Mouse (Mus musculus) lung, postnatal 10 days (tissue): ENCODE data around the gene Trim6.
"Not testable (repeated sequence)": the region's sequence is repeated elsewhere in the genome, so short reads cannot be mapped to it uniquely, and the experiment has no call there.

Experiments used
- DNase-seq: peaks from one replicate; pipeline ENCODE4 v3.0.0; 2021

Trim6 gene

DNA sequence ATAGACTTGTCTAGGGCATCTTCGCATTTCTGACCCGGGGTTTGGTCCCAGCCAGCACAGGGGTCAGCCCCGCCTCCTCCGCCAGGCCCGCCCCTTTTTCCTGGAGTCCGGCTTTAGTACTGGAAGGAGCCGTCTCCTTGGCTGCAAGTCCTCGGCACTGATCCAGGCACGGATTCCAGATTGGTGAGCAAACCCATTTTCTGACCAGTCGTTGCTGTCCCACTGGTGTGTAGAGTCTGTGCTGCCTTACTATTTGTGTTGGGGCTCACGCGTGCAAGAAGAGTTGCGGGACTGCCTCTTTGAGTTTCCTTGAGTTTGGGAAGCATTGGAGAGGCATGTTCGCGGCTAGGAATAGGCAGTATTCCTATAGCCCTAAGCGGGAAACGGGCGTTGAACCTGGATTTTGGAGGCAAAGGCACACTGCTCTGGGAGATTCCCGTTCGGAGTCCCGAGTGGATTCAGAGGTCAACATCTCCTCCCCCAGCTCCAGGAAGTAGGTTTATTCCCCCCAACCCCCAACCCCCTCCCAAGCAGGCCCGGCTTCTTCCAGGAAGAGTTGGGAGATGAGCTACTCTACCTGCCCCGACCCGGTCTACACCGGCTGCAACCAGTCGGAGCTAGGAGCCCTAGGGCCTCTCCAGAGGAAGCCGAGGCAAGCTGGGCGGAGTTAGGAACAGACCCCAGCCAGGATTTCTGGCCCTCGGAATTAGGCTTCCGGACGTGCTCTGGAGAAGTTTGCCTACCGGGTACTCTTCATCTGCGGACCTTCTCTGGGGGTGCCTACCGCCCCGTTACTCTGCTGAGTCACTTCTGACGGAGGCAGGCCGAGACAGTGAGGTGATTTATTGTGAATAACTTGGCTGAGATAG, at the start of gene Trim6:
Gene Trim6 (plus strand): TSS at position 93 of the 869 bp plus-strand sequence.
- peak; percentile 90 for DNase-seq

DNA sequence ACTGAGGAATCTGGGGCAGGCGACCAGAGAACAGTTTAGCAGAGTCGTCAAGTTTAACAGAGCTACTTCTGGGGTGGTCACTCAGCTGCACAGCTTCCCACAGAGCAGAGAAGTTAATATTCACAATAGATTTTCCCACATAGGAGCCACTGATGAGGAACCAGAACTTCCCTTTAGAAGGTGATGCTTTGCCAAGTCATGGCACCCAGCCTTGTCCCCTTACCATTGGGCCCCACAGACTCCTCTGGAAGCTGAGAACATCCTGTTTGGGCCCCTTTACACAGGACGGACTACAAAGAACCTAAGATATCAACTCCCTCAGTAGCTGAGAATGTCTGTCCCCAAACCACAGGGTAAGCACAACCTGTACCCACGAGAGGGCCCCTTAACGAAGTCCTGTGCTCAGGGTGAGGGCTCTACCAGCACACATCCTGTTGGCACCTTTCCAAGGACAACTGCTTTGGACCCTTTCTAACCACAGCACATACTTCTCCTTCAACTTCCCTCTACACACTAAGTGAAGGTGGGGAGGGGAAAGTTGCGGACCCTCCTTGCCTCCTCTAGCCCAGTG, 48.9 kb upstream of the Trim6 start:
- DNase-seq = no peak

DNA sequence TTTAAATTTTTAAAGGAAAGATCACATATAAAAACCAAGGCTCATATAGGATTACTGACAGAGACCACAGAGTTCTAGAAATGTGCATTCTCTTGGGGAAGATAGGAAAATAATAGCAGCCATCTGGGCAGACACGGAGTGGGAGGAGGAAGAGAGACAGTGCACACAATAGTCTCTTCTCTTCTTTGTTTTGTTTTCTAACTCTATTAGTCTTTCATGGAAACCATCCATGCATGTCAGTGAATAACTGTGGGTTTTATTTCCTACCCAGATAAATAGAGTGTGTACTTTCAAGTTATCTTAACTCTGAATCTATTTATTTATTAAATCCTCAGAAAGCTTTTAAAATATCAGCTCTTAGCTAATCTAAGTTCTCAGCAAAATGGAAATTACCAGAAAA, 43.5 kb upstream of the Trim6 start:
- no peak for DNase-seq

DNA sequence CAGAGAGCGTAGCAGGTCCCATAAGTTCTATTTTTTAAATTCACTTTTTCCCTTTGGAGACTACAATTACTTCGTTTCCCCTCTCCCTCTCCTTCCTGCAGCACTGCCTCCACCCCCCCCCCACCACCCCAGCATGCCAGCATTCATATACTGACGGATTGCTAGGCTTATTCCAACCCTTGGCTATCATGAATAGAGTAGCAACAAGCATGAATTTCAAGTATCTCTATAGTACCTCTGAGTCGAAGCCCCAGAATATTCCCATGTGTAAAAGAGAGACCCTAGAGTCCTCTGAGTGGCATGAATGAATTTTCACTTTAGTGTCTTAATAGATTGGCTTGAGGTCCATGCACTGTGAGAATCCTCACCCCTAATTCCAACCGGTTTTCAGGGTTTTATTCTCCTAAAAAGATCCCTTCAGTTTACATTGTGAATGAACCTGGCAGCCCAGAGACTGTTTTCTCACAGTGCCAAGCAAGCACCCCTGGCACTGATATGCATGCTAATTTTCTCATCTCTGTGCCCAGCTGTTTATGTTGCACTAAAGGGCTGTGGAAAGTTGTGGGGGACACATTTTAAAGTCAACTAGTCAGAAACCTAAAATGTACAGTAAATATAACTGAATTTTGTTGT, 40.1 kb upstream of the Trim6 start:
- no peak for DNase-seq

DNA sequence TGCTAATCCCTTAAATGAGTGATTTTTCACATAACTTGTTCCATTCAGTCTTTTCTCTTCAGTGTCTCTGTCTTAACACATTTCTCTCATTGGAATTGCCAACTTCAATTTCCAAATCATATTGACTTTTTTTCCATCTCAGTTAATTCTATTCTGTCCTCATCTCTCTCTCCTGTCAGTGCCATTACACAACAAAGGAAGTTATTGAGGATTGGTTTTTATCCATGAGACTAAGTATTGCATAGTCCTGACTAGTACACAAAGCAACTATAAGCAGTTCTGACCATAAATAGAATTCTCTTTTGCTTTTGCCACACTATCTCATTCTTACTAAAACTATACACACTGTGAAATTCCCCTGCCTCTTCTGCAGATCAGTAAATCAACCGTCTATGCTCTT, 39.5 kb upstream of the Trim6 start:
- no peak for DNase-seq

DNA sequence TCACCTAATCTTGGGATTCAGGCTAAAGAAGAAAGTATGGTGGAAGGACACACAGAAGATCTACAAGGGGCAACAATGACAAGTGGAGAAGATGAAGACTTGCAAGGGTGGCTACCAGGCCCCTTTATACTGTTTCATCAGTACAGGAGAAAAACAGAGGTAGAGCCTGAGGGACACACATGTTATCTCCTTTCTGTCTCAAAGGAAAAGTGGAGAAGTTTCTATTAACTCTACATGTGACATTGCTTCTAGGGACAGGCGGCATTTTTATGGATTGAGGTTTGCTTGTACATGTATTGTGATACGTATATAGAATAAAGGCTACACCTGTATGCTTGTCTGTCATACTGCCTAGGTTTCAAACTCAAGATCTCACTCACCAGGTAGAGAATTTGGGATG, 35.3 kb upstream of the Trim6 start, which contains the start of gene Olfr648:
Gene Olfr648 (minus strand): TSS at position 101 of the 400 bp plus-strand sequence.
- no peak for DNase-seq

DNA sequence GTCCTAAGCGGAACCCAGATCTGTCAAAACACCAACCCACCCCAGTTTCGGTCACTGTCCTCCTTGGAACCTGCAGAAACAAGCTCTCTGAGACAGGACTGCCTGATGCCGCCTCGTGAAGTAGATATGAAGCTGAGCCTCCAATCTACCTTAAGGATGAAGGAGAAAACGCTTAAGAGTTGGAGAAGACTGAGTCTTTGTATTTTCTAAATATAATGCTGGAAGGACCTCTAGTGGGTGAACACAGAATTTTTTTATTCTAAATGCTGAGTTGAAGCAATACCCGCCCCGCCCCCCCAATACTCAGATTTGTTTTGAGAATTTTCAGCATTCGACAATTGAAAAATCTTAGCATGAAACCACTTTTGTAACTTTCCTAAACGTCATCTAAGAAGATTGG, 27.3 kb upstream of the Trim6 start:
- DNase-seq = no peak

DNA sequence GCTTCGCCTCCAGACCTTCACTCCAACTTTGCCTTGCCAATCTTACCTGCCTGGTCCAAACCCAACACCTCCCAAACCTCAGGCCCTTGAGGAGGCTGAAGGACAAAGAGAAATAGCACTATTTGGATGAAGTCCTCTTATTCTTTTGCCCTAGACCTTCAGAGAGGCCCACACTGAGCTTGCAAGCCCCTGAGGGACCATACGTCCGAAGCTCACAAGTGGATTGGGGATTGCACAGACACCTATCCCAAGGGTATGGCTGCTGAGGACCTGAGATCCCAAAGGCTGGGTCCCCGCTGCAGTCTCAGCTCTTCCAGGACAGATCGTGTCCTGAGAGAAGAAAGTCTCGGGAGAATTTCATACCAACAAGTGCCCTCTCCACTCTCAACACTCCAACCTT, 22.7 kb upstream of the Trim6 start, which contains the start of gene Olfr649:
Gene Olfr649 (minus strand): TSS at position 101 of the 400 bp plus-strand sequence.
- DNase-seq = no peak

DNA sequence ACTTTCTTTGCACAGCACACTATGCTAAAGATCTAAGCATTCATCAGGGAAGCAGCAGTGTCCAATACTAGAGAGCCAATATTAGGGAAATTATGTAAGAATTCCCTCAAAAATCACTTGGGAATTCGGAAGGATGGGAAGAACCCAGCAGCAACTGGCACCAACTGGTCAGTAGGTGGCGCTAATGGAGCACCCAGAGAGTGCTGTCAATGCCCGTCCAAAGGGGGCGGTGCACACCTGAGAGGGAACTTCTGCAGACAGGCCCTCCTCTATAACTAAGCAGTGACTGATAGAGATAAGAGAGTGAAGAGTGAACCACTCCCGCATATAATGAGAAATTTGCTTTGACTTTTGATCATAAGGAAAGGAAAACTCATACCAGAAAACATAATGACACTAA, 18.8 kb upstream of the Trim6 start:
- DNase-seq = peak; percentile 81

DNA sequence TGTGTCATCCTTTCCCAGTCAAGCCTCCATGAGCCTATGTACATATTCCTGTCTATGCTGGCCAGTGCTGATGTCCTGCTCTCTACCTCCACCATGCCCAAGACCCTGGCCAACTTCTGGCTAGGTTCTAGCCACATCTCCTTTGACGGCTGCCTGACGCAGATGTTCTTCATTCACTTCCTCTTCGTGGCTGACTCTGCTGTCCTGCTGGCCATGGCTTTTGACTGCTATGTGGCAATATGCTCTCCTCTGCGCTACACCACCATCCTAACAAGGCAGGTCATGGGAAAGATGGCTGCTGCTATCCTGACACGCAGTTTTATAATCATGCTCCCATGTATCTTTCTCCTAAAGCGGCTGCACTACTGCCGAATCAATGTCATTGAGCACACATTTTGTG, 12.4 kb upstream of the Trim6 start:
- DNase-seq = no peak

DNA sequence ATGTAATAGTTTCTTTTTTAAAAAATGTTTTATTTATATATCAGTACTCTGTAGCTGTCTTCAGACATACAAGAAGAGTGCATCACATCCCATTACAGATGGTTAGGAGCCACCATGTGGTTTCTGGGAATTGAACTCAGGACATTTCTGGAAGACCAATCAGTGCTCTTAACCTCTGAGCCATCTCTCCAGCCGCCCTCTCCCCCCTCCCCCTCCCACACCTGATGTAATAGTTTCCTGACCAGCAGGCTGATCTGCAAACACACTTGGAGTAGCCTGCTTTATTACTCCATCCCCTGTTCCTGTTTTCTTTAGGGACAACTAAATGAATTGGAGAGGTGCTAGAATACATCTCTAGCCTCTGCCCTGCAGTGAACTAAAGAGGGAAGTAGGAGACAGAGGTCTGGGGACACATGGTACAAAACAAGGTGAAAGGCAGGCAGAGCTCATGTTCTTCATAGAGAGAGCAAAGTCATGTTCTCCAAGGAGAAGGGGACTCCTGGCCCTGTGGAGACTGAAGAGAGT, 2.5 kb upstream of the Trim6 start:
- no peak for DNase-seq

DNA sequence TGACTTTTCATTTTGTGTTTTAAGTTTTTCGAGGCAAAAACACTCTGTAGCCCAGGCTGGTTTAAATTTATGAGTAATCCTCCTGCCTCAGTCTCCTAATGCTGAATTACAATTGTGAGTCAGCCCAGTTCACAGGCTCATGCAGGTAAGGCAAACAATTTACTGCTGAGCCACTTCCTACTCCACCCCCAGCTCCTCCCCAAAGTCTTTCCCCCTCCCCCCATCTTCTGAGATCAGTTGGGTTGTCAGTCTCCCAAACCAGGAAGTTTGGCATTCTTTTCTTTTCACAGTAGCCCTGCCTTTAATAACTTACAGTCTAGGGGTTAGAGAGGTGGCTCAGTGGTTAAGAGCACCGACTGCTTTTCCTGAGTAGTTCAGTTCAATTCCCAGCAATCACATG, 712 bp upstream of the Trim6 start:
- DNase-seq = no peak

DNA sequence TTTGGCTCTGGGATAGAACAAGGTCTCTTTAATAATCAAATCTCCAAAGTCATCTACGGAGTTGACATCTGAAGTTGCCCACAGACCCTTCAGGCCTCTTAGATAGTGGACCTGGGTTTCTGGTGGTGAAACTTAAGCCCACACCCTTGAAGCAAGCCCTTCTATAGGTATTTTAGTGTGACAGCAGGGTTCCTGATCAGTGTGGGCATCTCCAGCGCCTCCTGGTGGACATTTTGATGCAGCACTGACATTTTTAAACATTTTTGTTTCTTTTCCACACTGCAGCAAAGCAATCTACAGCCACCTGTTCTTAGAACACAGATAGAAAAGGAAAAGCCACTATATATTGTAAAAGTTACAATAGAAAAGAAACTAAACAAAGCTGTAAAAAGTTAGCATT, 12.6 kb downstream of the Trim6 start:
- DNase-seq = peak; percentile 41

DNA sequence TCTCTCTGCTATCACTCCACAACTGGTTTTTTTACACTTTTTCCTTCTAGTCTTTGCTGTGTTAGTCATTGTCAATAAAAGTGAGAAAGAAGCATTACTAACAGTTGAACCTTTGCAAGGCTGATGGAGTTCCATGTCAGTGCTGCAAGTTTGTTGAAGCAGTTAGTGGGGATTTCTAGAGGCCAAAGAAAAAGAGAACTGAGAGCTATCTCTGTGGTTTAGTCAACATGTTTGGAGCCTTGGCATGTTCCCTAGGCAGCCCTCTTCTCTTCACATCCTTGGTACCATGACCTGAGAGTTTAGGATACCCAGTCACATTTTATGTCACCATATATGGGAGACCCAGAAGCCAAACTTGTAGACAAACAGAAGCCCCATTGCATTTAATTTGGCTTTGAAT, 22.3 kb downstream of the Trim6 start:
- no peak for DNase-seq

DNA sequence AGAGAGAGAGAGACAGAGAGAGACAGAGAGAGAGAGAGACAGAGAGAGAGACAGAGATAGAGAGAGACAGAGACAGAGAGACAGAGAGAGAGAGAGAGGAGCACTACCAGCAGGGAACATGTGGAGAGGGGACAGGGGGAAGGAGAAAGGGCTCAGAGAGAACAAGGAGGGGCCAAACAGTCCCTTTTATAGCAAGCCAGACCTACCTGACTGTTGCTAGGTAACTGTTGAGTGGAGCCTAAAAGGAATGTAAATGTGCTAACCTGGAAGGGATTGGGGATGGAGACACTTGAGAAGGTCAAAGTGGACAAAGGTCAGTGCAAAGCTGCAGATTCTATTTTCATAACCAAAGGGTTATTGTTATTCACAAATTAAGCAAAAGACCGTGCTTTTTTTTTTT, 25.0 kb downstream of the Trim6 start:
- no peak for DNase-seq

DNA sequence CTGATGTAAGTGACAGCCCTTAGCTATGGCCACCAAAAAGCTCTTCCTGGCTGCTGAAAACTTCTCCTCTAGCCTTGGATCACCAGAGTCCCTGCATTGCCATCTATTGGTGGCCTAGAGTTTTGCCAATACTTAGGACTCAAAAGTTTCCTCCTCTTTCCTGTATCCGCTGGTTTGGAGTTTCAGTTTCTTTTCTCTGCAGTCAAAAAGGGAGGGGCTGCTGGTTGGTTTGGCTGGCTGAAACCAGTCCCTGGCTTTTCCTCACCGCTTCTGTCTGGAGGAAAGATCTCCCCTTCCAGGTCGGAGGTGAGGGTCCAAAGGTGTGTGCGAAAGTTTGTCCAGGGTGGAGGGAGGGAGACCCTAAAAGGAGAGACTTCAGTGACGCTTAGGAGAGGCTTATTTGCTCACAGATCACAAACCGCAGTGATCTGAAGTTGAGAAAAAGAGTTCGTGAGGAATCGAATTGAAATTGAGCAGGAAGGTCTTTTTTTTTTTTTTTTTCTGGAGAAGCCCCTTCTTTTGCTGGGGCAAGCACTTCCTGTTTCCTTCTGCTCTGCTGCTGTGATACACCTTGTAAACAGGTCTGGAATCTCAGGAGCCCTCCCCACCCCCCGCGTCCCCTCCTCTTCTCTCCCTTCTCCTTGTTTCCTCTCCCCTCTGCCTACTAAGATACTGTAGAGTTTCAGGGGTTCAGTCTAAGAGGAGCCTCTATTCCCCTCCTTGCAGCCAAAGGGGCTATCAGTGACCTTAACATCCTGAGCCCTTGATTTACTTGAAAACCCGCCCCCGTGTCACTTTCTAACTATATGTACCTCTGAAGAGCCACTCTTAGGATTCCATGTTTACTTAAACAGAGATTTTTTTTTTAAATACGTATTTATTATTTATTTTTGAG, 25.9 kb downstream of the Trim6 start, which contains the start of gene Trim34a:
Gene Trim34a (plus strand): TSS at position 171 of the 895 bp plus-strand sequence.
- DNase-seq = peak; percentile 83

DNA sequence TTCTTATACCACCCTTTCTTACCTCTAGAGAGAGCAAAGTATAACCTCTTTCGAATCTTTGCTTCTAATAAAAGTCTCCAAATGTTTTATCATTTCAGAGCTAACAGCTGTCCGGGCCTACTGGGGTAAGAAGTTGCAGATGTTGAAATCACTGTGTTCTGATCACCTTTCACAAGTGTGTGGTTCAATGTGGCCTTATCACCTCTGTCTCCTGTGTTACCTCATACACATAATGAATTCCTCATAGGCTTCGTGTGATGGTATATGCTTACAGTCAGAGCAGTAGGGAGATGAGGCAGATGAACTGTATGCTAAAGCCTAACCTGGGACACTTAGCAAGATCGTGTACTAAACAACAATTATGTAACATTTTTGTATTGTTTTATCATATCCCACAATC, 41.8 kb downstream of the Trim6 start:
- DNase-seq = not testable (repeated sequence)

DNA sequence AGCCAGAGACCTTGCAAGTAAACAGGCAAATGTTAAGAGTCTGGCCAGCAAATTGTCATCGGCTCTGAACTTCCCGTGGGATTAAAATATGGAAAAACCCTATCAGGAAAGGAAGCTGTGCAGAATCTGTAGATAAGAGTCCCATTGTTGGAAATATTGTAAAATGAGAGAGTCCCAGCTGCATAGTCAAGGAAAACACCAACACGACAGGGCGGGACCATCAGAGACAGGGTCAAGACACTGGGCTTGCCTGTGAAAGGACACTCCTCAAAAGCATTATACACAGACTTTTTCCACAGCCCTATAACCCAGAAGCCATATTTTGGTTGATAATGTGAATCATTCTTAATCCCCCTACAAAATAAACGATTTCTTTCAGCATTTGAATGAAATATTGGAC, 46.7 kb downstream of the Trim6 start:
- not testable (repeated sequence) for DNase-seq

DNA sequence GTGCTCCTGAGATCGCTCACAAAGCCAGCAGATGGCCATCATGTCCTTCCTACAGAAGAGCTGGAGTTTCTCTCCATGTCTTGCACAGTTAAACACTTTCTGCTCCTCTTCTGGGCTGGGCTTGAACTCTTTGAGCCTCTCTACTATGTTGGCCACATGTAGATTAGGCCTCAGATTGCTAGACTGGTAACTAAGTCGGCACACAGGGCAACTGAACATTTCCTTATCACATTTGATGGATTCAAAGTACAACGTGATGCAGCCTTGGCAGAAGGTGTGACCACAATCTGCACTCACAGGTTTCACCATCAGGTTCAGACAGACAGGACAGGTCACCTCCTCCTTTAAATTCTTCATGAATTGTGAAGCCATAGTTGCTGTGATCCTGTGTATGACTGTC, 60.8 kb downstream of the Trim6 start:
- DNase-seq = not testable (repeated sequence)
